Mouse (Mus musculus): ENCODE data around the gene Gm13278.
"Not testable (repeated sequence)": the region's sequence is repeated elsewhere in the genome, so short reads cannot be mapped to it uniquely, and the experiment has no call there.

The Gm13278 gene

GRCm38 (mm10) chr4:88788402-88788801 is 2.9 kb upstream of the Gm13278 start, which contains the start of gene Gm13277:
Gene Gm13277, plus strand, starts transcription at chr4:88788632.
- DNase-seq (ENCODE audit: low read depth, low spot score): not testable (repeated sequence)

GRCm38 (mm10) chr4:88793936-88794675 is 2.8 kb downstream of the Gm13278 start, which contains the start of gene Gm13275:
Gene Gm13275, plus strand, starts transcription at chr4:88794487.
- DNase-seq (ENCODE audit: low read depth, low spot score): not testable (repeated sequence)

GRCm38 (mm10) chr4:88797097-88797496 is 5.7 kb downstream of the Gm13278 start, which contains the start of gene Gm13279:
Gene Gm13279, plus strand, starts transcription at chr4:88797397.
- not testable (repeated sequence) for DNase-seq (ENCODE audit: low read depth, low spot score)

- not testable (repeated sequence) for DNase-seq (ENCODE audit: low read depth, low spot score)
These were observed 8.0 kb downstream of the Gm13278 start, which contains the start of gene Gm13285 for GRCm38 (mm10) chr4:88799365-88799764. Gene Gm13285, plus strand, starts transcription at chr4:88799665.

- DNase-seq (ENCODE audit: low read depth, low spot score): not testable (repeated sequence)
These were observed 11.6 kb downstream of the Gm13278 start, which contains the start of gene Gm13287 for GRCm38 (mm10) chr4:88802954-88803353. Gene Gm13287, plus strand, starts transcription at chr4:88803254.

GRCm38 (mm10) chr4:88805231-88805630 is 13.9 kb downstream of the Gm13278 start, which contains the start of gene Gm13288:
Gene Gm13288, plus strand, starts transcription at chr4:88805531.
- DNase-seq (ENCODE audit: low read depth, low spot score): not testable (repeated sequence)

GRCm38 (mm10) chr4:88805761-88806160 is 14.4 kb downstream of the Gm13278 start:
- DNase-seq (ENCODE audit: low read depth, low spot score): not testable (repeated sequence)

GRCm38 (mm10) chr4:88815928-88816327 is 24.6 kb downstream of the Gm13278 start, which contains the start of gene Ifna7:
Gene Ifna7, plus strand, starts transcription at chr4:88816228.
- DNase-seq (ENCODE audit: low read depth, low spot score): no peak

GRCm38 (mm10) chr4:88819659-88820058 is 28.3 kb downstream of the Gm13278 start, which contains the start of gene Ifna11:
Gene Ifna11, plus strand, starts transcription at chr4:88819959.
- no peak for DNase-seq (ENCODE audit: low read depth, low spot score)

GRCm38 (mm10) chr4:88822995-88823394 is 31.6 kb downstream of the Gm13278 start:
- DNase-seq (ENCODE audit: low read depth, low spot score): no peak

- not testable (repeated sequence) for DNase-seq (ENCODE audit: low read depth, low spot score)
These were observed 35.8 kb downstream of the Gm13278 start, which contains the start of gene Ifna6 for GRCm38 (mm10) chr4:88827116-88827515. Gene Ifna6, plus strand, starts transcription at chr4:88827416.

- no peak for DNase-seq (ENCODE audit: low read depth, low spot score)
These were observed 39.2 kb downstream of the Gm13278 start for GRCm38 (mm10) chr4:88830523-88830922.

- DNase-seq (ENCODE audit: low read depth, low spot score): not testable (repeated sequence)
These were observed 43.9 kb downstream of the Gm13278 start, which contains the start of gene Ifna5 for GRCm38 (mm10) chr4:88835225-88835624. Gene Ifna5, plus strand, starts transcription at chr4:88835525.

GRCm38 (mm10) chr4:88838828-88839227 is 47.5 kb downstream of the Gm13278 start:
- DNase-seq (ENCODE audit: low read depth, low spot score): no peak

- no peak for DNase-seq (ENCODE audit: low read depth, low spot score)
These were observed 48.7 kb downstream of the Gm13278 start for GRCm38 (mm10) chr4:88840058-88840457.

GRCm38 (mm10) chr4:88841438-88841911 is 50.1 kb downstream of the Gm13278 start, which contains the start of gene Ifna4:
Gene Ifna4, plus strand, starts transcription at chr4:88841861.
- DNase-seq (ENCODE audit: low read depth, low spot score): no peak
